Mouse (Mus musculus): ENCODE data around the gene Shcbp1.
"Not testable (repeated sequence)": the region's sequence is repeated elsewhere in the genome, so short reads cannot be mapped to it uniquely, and the experiment has no call there.

DNA sequence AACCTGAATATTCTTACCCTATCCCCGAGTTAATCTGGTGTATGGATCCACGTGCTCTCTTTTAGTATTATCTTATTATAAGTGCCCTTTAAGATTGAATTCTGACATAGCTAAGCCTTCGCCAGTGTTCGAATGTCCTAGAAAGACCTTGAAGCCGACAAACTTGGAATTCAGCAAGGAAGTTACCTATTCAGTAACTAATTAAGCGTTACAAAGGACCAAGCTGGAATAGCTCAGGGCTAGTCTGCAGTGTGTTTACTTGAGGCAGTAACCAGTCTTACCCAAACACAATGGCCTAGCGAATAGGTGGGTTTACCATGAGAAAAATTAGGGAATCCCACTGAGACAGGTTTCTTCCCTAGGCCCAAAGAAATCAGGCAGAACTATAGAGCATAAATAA is 71.5 kb downstream of the Shcbp1 start:
- not testable (repeated sequence) for TF ChIP-seq CEBPB (IDR thresholded peaks at IDR 0.05; ENCODE audit: low read depth); CTCF (IDR thresholded peaks at IDR 0.05; ENCODE audit: control insufficient read depth, insufficient read depth, insufficient read length); MYOG (IDR thresholded peaks at IDR 0.05; ENCODE audit: control insufficient read depth, extremely low read depth, insufficient read length); USF1 (IDR thresholded peaks at IDR 0.05; ENCODE audit: low read depth)
